In the genomic region with DNA sequence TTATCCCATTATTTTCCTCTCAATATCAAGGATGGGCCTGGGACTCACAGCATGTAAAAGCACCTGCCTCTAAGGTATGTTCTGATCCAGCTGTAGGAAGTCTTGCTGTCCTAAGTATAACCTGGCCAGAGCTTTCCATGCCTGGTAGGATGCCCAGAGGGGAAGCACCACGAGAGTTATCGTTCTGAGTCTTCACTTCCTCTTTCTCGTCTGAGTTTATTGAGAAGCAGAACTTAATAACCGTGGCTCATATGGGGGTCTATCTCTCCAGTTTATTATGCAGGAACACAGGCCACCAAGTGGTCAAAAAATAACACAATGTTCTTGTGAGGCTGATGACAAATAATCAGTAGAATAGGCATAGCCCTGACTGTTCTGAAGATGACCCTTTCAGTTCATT, we compare ENCODE assay signal across 19 mouse cellular contexts.
"Had no signal": no experiment of that assay in that cellular context is flagged by ENCODE, and none has a peak within 500 bp of the region (broad histone marks: within the 10 kb centered on the region; RNA-seq: fewer than 3 reads in every experiment).

No protein-coding gene starts in this region.

- H3K27ac ChIP-seq: layer of hippocampus, adult 2 months; liver, embryonic 13.5 days; midbrain, embryonic 10.5 days; midbrain, embryonic 13.5 days; stomach, embryonic 15.5 days had no signal

- ATAC-seq: midbrain, embryonic 13.5 days; midbrain, embryonic 16.5 days had no signal

- DNase-seq: kidney, adult 18-20 months; kidney, adult 9 months; kidney, postnatal 25 days; layer of hippocampus, adult 9-11 months; liver, embryonic 13.5 days; lung, adult 2 months; lung, postnatal 14 days; lung, postnatal 4 days; right cerebral cortex, adult 18-20 months; right cerebral cortex, postnatal 14 days; right cerebral cortex, postnatal 4 days; thymus, postnatal 25 days had no signal

- H3K36me3 ChIP-seq: liver, embryonic 13.5 days; midbrain, embryonic 10.5 days; midbrain, embryonic 13.5 days; stomach, embryonic 15.5 days had no signal

- H3K9ac ChIP-seq: liver, embryonic 13.5 days; midbrain, embryonic 13.5 days; stomach, embryonic 15.5 days had no signal

- H3K4me3 ChIP-seq: layer of hippocampus, adult 2 months; liver, embryonic 13.5 days; megakaryocyte, embryonic 14.5 days; midbrain, embryonic 10.5 days; midbrain, embryonic 13.5 days; myocyte; stomach, embryonic 15.5 days had no signal

- H3K9me3 ChIP-seq: liver, embryonic 13.5 days; midbrain, embryonic 10.5 days; midbrain, embryonic 13.5 days; stomach, embryonic 15.5 days had no signal

- H3K27me3 ChIP-seq: liver, embryonic 13.5 days; megakaryocyte, embryonic 14.5 days; midbrain, embryonic 13.5 days; stomach, embryonic 15.5 days had no signal

- H3K4me1 ChIP-seq: liver, embryonic 13.5 days; megakaryocyte, embryonic 14.5 days; midbrain, embryonic 10.5 days; midbrain, embryonic 13.5 days; stomach, embryonic 15.5 days had no signal
